Mouse (Mus musculus) CD4-positive helper T cell, adult 2 months (primary cell): ENCODE data around the gene Pkig.
"Not testable (repeated sequence)": the region's sequence is repeated elsewhere in the genome, so short reads cannot be mapped to it uniquely, and the experiment has no call there.

ENCODE experiments used
- DNase-seq: peaks from one replicate; pipeline ENCODE4 v3.0.0-alpha.2; 2012; ENCODE audit warnings: low read depth, missing footprints, low spot score

Pkig gene

GRCm38 (mm10) chr2:163643576-163643971 is 14.6 kb upstream of the Pkig start:
- no peak for DNase-seq

- DNase-seq, result peak; percentile 61
Measured at GRCm38 (mm10) chr2:163644047-163644446, 14.1 kb upstream of the Pkig start.

GRCm38 (mm10) chr2:163644575-163645385 is 13.4 kb upstream of the Pkig start, which contains the start of gene Serinc3:
Serinc3 (minus strand) TSS chr2:163645131.
- DNase-seq, result peak; percentile 99

GRCm38 (mm10) chr2:163645700-163646460 is 12.3 kb upstream of the Pkig start:
- no peak for DNase-seq

GRCm38 (mm10) chr2:163646461-163647080 is 11.6 kb upstream of the Pkig start:
- no peak for DNase-seq

- not testable (repeated sequence) for DNase-seq
Measured at GRCm38 (mm10) chr2:163655699-163656098, 2.5 kb upstream of the Pkig start.

- no peak for DNase-seq
Measured at GRCm38 (mm10) chr2:163657486-163657885, 700 bp upstream of the Pkig start.

GRCm38 (mm10) chr2:163658941-163659340 is 755 bp downstream of the Pkig start:
- no peak for DNase-seq

- no peak for DNase-seq
Measured at GRCm38 (mm10) chr2:163659431-163659830, 1.2 kb downstream of the Pkig start.

GRCm38 (mm10) chr2:163660103-163660701 is 2.0 kb downstream of the Pkig start:
- no peak for DNase-seq

GRCm38 (mm10) chr2:163661371-163661850 is 3.2 kb downstream of the Pkig start:
- no peak for DNase-seq

GRCm38 (mm10) chr2:163662076-163662475 is 3.9 kb downstream of the Pkig start:
- DNase-seq, result no peak

GRCm38 (mm10) chr2:163662698-163663221 is 4.6 kb downstream of the Pkig start:
- DNase-seq, result no peak

- no peak for DNase-seq
Measured at GRCm38 (mm10) chr2:163663930-163664329, 5.7 kb downstream of the Pkig start.

GRCm38 (mm10) chr2:163667045-163667444 is 8.9 kb downstream of the Pkig start:
- peak; percentile 24 for DNase-seq

- DNase-seq, result no peak
Measured at GRCm38 (mm10) chr2:163670872-163671594, 12.8 kb downstream of the Pkig start.

GRCm38 (mm10) chr2:163674397-163674796 is 16.2 kb downstream of the Pkig start:
- no peak for DNase-seq

- no peak for DNase-seq
Measured at GRCm38 (mm10) chr2:163675144-163675619, 17.0 kb downstream of the Pkig start.

GRCm38 (mm10) chr2:163675662-163676061 is 17.5 kb downstream of the Pkig start:
- DNase-seq, result no peak

- DNase-seq, result no peak
Measured at GRCm38 (mm10) chr2:163676321-163676720, 18.1 kb downstream of the Pkig start.

GRCm38 (mm10) chr2:163676745-163677144 is 18.6 kb downstream of the Pkig start:
- DNase-seq, result no peak
